Mouse (Mus musculus): ENCODE results near the gene Map2k1. TPM values are rescaled to one million over a fixed set of nuclear protein-coding genes. Genes with fewer than 3 reads are reported as not detected.

The Map2k1 gene
- polyA plus RNA-seq, 1 experiment: 109 TPM

- WGBS: 68% methylated on average over 5 of the region's 5 CpGs
- Histone ChIP-seq H3K4me3 (replicated peaks; ENCODE audit: insufficient read depth, low read depth, low read length) (no peak overlapping the region), H3K27ac (ENCODE audit: insufficient read depth, low read length) (no peak overlapping the region), H3K4me1 (ENCODE audit: control insufficient read depth, insufficient read depth, low read length) (0 out of 2 replicates have a peak, but pooled peaks cover 6% of the 10 kb centered on the region), H3K27me3 (ENCODE audit: control insufficient read depth, insufficient read depth, low read length) (no peaks in the 10 kb centered on the region)
- TF ChIP-seq POLR2A (IDR thresholded peaks at IDR 0.05; ENCODE audit: borderline replicate concordance, insufficient read depth, low read length): no peak
- no peak for TF ChIP-seq CTCF (IDR thresholded peaks at IDR 0.05; ENCODE audit: borderline replicate concordance, insufficient read depth, low read depth, low read length)
- DNase-seq: no peak
Observed at GRCm38 (mm10) chr9:64231171-64231570, 22.3 kb downstream of the Map2k1 start.

GRCm38 (mm10) chr9:64228972-64229371 lies 24.5 kb downstream of the Map2k1 start:
- no peak for DNase-seq
- Histone ChIP-seq H3K27ac (ENCODE audit: insufficient read depth, low read length) (0 out of 2 replicates have a peak overlapping the region, but pooled peaks have one; percentile 13), H3K4me3 (replicated peaks; ENCODE audit: insufficient read depth, low read depth, low read length) (no peak overlapping the region), H3K27me3 (ENCODE audit: control insufficient read depth, insufficient read depth, low read length) (no peaks in the 10 kb centered on the region), H3K4me1 (ENCODE audit: control insufficient read depth, insufficient read depth, low read length) (0 out of 2 replicates have a peak, but pooled peaks cover 6% of the 10 kb centered on the region)
- TF ChIP-seq POLR2A (IDR thresholded peaks at IDR 0.05; ENCODE audit: borderline replicate concordance, insufficient read depth, low read length) (no peak), CTCF (IDR thresholded peaks at IDR 0.05; ENCODE audit: borderline replicate concordance, insufficient read depth, low read depth, low read length) (no peak)

GRCm38 (mm10) chr9:64227736-64228135 lies 25.7 kb downstream of the Map2k1 start:
- no peak for DNase-seq
- Histone ChIP-seq H3K27ac (ENCODE audit: insufficient read depth, low read length) (0 out of 2 replicates have a peak overlapping the region, but pooled peaks have one; percentile 21), H3K4me1 (ENCODE audit: control insufficient read depth, insufficient read depth, low read length) (0 out of 2 replicates have a peak, but pooled peaks cover 6% of the 10 kb centered on the region), H3K4me3 (replicated peaks; ENCODE audit: insufficient read depth, low read depth, low read length) (no peak overlapping the region), H3K27me3 (ENCODE audit: control insufficient read depth, insufficient read depth, low read length) (no peaks in the 10 kb centered on the region)
- TF ChIP-seq CTCF (IDR thresholded peaks at IDR 0.05; ENCODE audit: borderline replicate concordance, insufficient read depth, low read depth, low read length) (no peak), POLR2A (IDR thresholded peaks at IDR 0.05; ENCODE audit: borderline replicate concordance, insufficient read depth, low read length) (no peak)
- 90% methylated on average over 12 of the region's 12 CpGs for WGBS

GRCm38 (mm10) chr9:64225805-64226204 lies 27.6 kb downstream of the Map2k1 start:
- no peak overlapping the region for H3K4me3 ChIP-seq (replicated peaks; ENCODE audit: insufficient read depth, low read depth, low read length)
- DNase-seq: no peak
- H3K27ac ChIP-seq (ENCODE audit: insufficient read depth, low read length): no peak overlapping the region
- no peak for TF ChIP-seq POLR2A (IDR thresholded peaks at IDR 0.05; ENCODE audit: borderline replicate concordance, insufficient read depth, low read length)
- TF ChIP-seq CTCF (IDR thresholded peaks at IDR 0.05; ENCODE audit: borderline replicate concordance, insufficient read depth, low read depth, low read length): no peak
- 0 out of 2 replicates have a peak, but pooled peaks cover 4% of the 10 kb centered on the region for H3K4me1 ChIP-seq (ENCODE audit: control insufficient read depth, insufficient read depth, low read length)
- H3K27me3 ChIP-seq (ENCODE audit: control insufficient read depth, insufficient read depth, low read length): no peaks in the 10 kb centered on the region

GRCm38 (mm10) chr9:64222098-64222497 lies 31.3 kb downstream of the Map2k1 start:
- 56% methylated on average over 2 of the region's 2 CpGs for WGBS
- no peak overlapping the region for H3K27ac ChIP-seq (ENCODE audit: insufficient read depth, low read length)
- H3K4me1 ChIP-seq (ENCODE audit: control insufficient read depth, insufficient read depth, low read length): no peaks in the 10 kb centered on the region
- no peak overlapping the region for H3K4me3 ChIP-seq (replicated peaks; ENCODE audit: insufficient read depth, low read depth, low read length)
- H3K27me3 ChIP-seq (ENCODE audit: control insufficient read depth, insufficient read depth, low read length): no peaks in the 10 kb centered on the region
- no peak for DNase-seq
- no peak for TF ChIP-seq POLR2A (IDR thresholded peaks at IDR 0.05; ENCODE audit: borderline replicate concordance, insufficient read depth, low read length)
- TF ChIP-seq CTCF (IDR thresholded peaks at IDR 0.05; ENCODE audit: borderline replicate concordance, insufficient read depth, low read depth, low read length): no peak

GRCm38 (mm10) chr9:64221480-64221879 lies 32.0 kb downstream of the Map2k1 start:
- WGBS: 87% methylated on average over 4 of the region's 4 CpGs
- DNase-seq: no peak

GRCm38 (mm10) chr9:64220603-64221002 lies 32.8 kb downstream of the Map2k1 start:
- WGBS: 79% methylated on average over 1 of the region's 1 CpGs
- Histone ChIP-seq H3K27me3 (ENCODE audit: control insufficient read depth, insufficient read depth, low read length) (no peaks in the 10 kb centered on the region), H3K27ac (ENCODE audit: insufficient read depth, low read length) (no peak overlapping the region), H3K4me1 (ENCODE audit: control insufficient read depth, insufficient read depth, low read length) (no peaks in the 10 kb centered on the region), H3K4me3 (replicated peaks; ENCODE audit: insufficient read depth, low read depth, low read length) (no peak overlapping the region)
- TF ChIP-seq CTCF (IDR thresholded peaks at IDR 0.05; ENCODE audit: borderline replicate concordance, insufficient read depth, low read depth, low read length) (no peak), POLR2A (IDR thresholded peaks at IDR 0.05; ENCODE audit: borderline replicate concordance, insufficient read depth, low read length) (no peak)
- DNase-seq: no peak

More at GRCm38 (mm10) chr9:64221480-64221879, 32.0 kb downstream of the Map2k1 start:
- no peaks in the 10 kb centered on the region for H3K4me1 ChIP-seq (ENCODE audit: control insufficient read depth, insufficient read depth, low read length)
- H3K4me3 ChIP-seq (replicated peaks; ENCODE audit: insufficient read depth, low read depth, low read length): no peak overlapping the region
- TF ChIP-seq CTCF (IDR thresholded peaks at IDR 0.05; ENCODE audit: borderline replicate concordance, insufficient read depth, low read depth, low read length) (no peak), POLR2A (IDR thresholded peaks at IDR 0.05; ENCODE audit: borderline replicate concordance, insufficient read depth, low read length) (no peak)
- H3K27me3 ChIP-seq (ENCODE audit: control insufficient read depth, insufficient read depth, low read length): no peaks in the 10 kb centered on the region
- H3K27ac ChIP-seq (ENCODE audit: insufficient read depth, low read length): no peak overlapping the region

- TF ChIP-seq POLR2A (IDR thresholded peaks at IDR 0.05; ENCODE audit: borderline replicate concordance, insufficient read depth, low read length) (no peak), CTCF (IDR thresholded peaks at IDR 0.05; ENCODE audit: borderline replicate concordance, insufficient read depth, low read depth, low read length) (no peak)
- WGBS: 92% methylated on average over 10 of the region's 10 CpGs
- no peaks in the 10 kb centered on the region for H3K27me3 ChIP-seq (ENCODE audit: control insufficient read depth, insufficient read depth, low read length)
- no peak overlapping the region for H3K27ac ChIP-seq (ENCODE audit: insufficient read depth, low read length)
- H3K4me1 ChIP-seq (ENCODE audit: control insufficient read depth, insufficient read depth, low read length): no peaks in the 10 kb centered on the region
- no peak for DNase-seq
- no peak overlapping the region for H3K4me3 ChIP-seq (replicated peaks; ENCODE audit: insufficient read depth, low read depth, low read length)
Observed at GRCm38 (mm10) chr9:64219772-64220420, 33.5 kb downstream of the Map2k1 start.
